Mouse (Mus musculus) megakaryocyte progenitor cell, adult 5-6 weeks (primary cell): ENCODE measurements around the gene Akap9. TPM values are rescaled to one million over a fixed set of nuclear protein-coding genes. Genes with fewer than 3 reads are reported as not detected.

Source experiments
- ATAC-seq: replicated peaks from 2 replicates; pipeline ENCODE4 v1.8.0; 2016; ENCODE audit warnings: mild to moderate bottlenecking, moderate TSS enrichment, inconsistent platforms; ENCODE audit not compliant: poor library complexity
- total RNA-seq, 2 experiments: library from RNA; stranded (forward) in 1 of 2; stranded (reverse) in 1 of 2; fragments of 157-497, 149-512 nt in 1 of 2; fragments of 200-1000 nt in 1 of 2; gene quantifications; 2 replicates each; pipeline versions ENCODE4 v1.2.3 to v1.2.4; 2015 to 2017

Akap9 gene
- total RNA-seq, 2 experiments from 2014 or later, result 41.9 to 53.6 TPM

- ATAC-seq, result no peak
These were observed 184.8 kb downstream of the Akap9 start for GRCm38 (mm10) chr5:4112570-4113098.

Other genes with a start within 250 kb of the Akap9 start
- gene Ankib1, start 125.1 kb upstream of the Akap9 start, total RNA-seq (2015), result 22.9 and 25.9 TPM in 2 replicates
- 31.0 and 34.5 TPM in 2 replicates for gene Ankib1, start 125.1 kb upstream of the Akap9 start, total RNA-seq (2017)
- gene Krit1, start 124.9 kb upstream of the Akap9 start, total RNA-seq (2015), result 50.4 and 69.6 TPM in 2 replicates
- gene Krit1, start 124.9 kb upstream of the Akap9 start, total RNA-seq (2017), result 40.6 and 61.2 TPM in 2 replicates
- not detected in 2 replicates for gene Lrrd1, start 82.9 kb upstream of the Akap9 start, total RNA-seq (2015)
- gene Lrrd1, start 82.9 kb upstream of the Akap9 start, total RNA-seq (2017), result 0.03 and 0.12 TPM in 2 replicates
- gene Mterf1a, start 34.1 kb upstream of the Akap9 start, total RNA-seq (2015), result 7.6 and 8.1 TPM in 2 replicates
- gene Mterf1a, start 34.1 kb upstream of the Akap9 start, total RNA-seq (2017), result 10.3 and 17.3 TPM in 2 replicates
- gene Cyp51, start 176.7 kb downstream of the Akap9 start, total RNA-seq (2015), result 9.2 and 9.7 TPM in 2 replicates
- 11.1 and 14.5 TPM in 2 replicates for gene Cyp51, start 176.7 kb downstream of the Akap9 start, total RNA-seq (2017)